Mouse (Mus musculus) frontal cortex, postnatal 10 days (tissue): ENCODE measurements around the gene Lrrc8e.

Experiments
- DNase-seq, 2 experiments: peaks; one replicate each; pipeline ENCODE4 v3.0.0; 2022; ENCODE audit warnings: low spot score in 2 of 2, mixed read lengths in 1 of 2

Gene Lrrc8e

DNA sequence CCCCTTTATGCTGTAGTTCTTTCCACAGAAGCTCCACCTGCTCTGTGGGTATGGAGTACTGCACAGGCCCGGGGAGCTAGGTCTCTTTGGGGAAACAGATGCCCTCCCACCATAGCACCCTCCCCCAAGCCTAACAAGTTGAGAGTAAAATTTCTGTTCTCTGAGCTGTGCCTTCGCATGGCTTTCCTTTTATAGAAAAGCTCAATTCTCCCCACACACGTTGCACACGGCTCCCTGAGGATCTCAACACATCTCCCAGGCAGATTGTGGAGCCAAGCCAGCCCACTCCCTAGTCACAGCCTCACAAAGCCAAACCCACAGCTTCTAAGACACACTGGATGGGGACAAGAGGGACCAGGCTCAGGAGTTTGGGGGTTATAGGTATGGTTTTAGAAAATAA lies 30.3 kb downstream of the Lrrc8e start:
- DNase-seq, result peak; percentile 77 to 81

DNA sequence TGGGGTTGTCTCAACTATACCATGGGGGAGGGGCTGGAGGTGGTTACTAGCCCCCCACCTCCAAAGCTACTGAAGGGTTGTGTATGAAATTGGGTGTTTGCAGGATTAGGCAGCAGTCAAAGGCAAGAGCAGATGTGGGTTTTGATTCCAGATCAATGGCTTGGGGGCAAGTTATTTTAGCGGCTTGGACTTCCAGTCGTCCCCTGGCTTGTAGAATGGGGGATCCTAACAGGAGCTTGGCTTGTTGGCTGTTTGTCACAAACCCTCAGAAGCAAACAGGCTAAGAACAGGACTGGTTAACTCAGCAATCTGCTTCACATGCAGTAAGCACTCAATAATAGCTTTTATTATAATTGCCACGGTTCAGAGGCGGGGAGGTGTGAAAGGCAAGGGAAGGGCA lies 30.7 kb downstream of the Lrrc8e start:
- no peak for DNase-seq

DNA sequence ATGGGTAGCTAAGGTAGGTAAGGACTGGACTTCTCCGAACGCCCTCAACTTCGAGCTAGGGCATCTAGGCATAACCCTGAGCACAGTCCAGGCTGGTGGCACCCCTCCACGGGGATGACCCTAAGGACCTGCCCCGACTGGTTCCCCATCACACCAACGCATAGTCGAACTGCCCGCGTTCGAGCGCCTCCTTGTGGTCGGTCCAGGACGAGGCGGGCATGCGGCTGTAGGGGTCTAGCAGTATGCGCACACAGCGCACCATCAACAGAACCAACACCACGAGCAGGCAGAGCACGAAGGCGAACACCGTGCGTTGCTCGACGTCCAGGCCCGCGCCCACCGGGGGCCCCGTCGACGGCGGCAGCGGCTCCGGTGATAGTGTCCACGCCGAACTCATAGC lies 31.6 kb downstream of the Lrrc8e start:
- DNase-seq, result peak; percentile 78 to 86

DNA sequence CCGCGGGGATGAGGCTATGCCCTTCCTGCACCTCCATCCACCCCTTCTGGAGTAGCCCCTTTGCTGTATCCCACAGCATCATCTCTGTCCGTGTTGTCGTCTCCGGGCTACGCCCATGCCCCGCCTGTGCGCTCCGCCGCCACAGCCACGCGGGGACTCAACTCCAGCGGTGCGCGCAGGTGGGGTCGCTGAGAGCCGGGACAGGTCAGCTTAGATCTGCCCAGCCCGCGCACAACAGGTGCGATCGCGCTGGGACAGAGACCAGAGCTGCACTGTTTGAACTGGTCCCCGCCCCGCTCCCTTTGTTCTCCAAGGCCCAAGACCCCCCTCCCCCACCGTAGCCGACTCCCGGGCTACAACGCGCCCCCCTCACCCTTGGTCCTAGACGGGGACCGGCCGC lies 32.1 kb downstream of the Lrrc8e start:
- peak; percentile 55 to 63 for DNase-seq

DNA sequence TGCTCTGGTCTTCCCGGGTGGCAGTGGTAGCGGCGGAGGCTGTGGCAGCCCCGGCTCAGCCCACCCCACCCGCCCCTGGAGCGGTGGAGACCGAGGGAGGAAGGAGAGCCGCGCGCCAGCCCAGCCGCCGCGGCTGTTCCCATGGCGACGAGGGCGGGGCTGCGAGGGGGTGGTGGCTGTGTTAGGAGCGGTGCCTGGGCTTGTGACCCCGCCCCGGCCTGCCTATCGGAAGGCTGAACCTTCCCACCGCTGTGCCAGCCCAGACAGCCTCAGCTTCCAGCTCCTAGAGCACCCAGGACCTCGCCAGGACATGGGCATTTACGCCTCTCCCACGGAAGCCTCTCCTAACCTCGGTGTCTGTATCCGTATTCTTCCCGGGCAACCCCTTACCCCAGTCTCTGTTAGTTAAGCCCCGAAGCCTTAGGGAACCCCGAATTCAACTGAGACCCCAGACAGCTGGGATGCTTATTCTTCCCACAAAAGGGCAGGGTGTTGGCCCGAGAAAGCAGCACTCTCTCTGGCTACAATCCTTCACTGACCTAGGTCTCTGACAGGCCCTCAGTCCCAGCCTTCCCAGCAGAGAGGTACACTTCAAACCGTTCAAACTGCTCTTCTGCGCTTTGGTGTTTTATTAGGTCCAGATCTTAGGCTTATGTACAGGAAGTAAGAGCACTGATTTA lies 32.6 kb downstream of the Lrrc8e start, which contains the start of gene Ctxn1:
Ctxn1 (minus strand) TSS at position 150 of the 680 bp plus-strand sequence.
- peak; percentile 90 to 92 for DNase-seq

DNA sequence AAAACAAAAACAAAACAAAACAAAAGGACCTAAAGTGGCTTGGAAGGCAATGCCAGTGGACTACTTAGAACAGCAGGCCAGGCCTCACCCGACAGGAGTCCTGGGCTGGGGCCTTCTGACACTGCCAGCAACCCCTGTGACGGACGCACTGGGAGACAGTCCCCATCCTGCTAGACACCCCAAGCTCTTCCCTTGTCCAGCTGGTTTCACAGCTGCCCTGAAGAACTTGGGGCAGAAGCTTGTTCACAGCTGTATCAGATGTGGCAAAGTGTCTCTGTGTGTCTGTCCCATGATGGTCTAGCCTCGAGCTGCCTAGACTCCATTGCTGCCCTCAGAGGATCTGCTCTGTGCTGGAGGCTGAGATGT lies 33.2 kb downstream of the Lrrc8e start:
- DNase-seq, result peak in 1 of 2 experiments; percentile 17

DNA sequence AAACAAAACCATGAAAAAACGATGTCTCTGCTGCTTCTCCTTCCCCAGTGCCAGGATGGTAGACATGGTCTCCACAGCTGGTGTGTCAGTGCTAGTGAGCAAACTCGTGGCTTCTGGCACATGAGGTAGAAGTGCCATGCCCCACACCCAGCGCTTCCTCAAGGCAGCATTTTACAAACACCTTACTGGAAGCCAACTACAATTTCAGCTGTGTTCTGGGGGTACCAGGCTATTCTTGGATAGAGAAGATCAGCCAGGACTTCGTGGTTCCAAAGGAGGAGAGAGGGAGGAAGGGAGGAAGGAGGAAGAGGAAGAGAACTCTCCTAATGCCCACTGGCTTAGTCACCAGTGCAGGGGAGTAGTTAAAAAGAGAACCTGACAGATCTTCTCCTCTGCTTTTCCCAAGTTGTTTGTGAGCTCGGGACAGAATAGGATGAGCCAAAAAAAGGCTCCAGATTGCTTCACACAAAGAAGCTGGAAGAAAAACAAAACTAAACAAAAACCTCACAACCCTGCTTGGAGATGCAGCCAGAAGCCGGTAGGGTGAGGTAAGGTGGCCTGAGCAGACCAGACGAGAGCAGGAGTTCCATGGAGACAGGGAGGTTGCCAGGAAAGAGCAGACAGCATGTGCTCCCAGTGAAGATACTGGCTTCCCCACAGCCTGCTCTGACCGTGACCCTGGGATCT lies 36.6 kb downstream of the Lrrc8e start:
- no peak for DNase-seq

DNA sequence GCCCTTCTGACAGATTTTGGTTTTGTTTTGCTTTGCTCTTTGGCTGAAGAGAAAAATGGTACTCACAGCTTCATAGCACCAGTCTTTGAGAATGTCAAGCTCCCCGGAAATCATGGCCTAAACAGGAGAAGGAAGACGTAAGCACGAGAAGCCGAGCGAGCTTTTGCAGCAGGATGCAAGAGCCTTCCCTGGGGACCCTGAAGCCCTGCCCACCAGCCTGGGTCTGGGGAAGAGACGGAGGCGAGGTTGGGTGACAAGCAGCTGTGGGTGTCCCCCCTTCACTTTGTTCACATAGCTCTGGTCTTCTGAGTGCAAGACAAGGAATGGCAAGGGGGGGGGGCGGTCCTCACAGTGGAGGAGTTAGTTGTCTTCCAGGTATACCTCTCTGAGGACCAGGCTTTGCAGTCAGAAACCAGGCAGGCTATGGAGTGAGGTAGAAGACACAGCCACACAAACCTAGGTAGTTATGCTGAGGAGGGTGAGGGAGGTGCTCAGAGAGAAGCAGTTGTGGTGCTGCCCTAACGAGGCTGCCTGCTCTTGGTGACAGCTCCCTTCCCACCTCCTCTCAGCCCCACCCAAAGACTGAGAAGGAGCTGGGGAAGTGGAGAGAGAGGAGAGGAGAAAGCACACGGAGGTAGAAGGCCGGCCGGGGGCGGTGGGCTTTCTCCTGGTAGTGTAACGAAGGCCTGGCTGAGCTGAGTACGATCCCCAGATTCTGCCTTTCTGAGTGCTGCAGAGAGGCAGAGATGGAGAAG lies 38.7 kb downstream of the Lrrc8e start:
- no peak for DNase-seq

DNA sequence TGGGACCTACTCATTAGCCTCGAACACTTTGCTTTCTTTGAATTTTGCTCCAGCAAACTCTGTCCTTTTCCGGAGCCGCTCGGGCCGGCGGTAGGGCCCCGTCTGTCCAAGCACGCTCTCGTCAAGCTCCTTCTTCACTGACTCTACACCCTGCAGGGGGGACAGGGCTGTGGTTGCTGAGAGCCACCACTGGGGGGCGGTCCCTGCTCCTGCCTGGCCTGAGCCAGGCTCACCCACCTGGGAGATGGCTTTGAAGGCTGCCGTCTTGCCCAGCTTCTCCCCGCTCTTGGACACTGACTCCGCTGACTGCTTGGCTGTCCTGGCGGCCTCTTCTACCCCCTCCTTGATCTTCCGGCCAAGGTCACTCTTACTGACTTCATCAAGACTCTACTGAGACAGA lies 41.0 kb downstream of the Lrrc8e start:
- no peak for DNase-seq

DNA sequence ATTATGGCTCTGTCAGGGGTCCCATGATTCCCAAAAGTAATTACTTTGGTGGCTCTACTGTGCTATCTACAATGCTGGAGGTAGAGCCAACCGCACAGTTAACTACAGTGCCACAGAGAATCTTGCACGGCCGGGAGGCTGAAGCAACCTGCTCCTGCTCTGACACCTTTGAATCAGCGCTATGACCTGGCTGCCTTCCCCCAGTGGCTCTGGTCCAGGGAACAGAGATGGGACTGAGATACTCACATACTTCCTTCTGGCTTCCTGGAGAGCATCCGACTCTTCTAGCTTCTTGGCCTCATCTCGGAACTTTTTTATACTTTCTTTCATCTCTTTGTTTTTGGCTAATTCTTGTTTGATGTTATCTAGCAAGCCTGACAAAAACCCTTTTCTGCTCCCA lies 43.0 kb downstream of the Lrrc8e start:
- no peak for DNase-seq

DNA sequence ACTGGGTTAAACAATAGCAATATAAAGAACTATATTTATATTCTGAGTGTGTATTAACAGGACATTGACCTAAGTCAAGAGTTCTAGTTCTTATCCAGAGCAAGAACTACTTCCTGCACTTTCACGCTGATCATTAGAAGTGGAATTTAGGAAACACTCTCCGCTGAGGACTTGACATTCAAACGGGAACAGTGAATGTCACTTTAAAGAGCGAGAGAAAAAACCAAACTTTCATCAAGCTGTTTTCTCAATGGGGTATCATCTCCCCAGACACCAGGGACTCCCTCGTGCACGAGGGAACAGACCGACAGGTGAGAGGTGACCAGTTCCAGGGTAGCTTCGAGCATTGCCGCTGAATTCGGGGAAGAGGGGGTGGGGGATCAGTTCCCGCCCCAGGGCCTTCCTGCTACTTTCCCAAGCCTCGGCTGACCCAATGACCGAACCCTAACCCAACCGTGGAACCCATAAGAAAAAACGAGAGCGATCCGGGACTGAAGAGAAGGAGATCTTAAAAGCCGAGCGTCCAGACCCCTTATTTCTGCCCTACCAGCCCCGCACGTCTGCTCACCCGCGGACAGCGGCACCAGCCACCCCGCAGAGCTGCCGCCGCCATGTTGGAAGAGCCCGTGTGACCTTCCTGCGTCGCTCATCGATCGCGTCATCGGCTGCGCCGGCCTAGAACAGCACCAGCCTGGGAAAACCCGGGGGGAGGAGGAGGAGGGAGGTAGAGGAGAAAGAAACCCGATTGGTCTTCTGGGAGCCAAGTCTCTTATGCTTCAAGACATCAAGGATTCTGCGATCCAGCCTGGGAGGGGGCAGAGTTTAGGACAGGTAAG lies 48.9 kb downstream of the Lrrc8e start, which contains the start of gene Timm44:
Timm44 (minus strand) TSS at position 639 of the 836 bp plus-strand sequence.
- DNase-seq, result peak; percentile 96 to 98

DNA sequence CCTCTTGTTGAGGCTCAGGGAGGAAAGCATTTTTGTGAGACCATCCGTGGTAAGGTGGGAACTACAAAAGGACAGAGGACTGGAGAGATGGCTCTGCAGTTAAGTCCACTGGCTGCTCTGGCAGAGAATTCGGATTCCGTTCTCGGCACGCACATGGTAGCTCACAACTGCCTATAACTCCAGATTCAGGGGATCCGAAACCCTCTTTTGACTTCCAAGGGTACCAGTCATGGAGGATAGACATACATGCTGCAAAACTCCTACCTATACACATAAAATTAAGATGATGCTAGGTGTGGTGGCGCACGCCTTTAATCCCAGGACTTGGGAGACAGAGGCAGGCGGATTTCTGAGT lies 49.5 kb downstream of the Lrrc8e start:
- DNase-seq, result no peak
